Mouse (Mus musculus): ENCODE measurements around the gene Rbm48. TPM values are rescaled to one million over a fixed set of nuclear protein-coding genes. Genes with fewer than 3 reads are reported as not detected.

Rbm48 gene
- total RNA-seq, 2 experiments from 2014 or later, result 11.2 to 14.1 TPM

DNA sequence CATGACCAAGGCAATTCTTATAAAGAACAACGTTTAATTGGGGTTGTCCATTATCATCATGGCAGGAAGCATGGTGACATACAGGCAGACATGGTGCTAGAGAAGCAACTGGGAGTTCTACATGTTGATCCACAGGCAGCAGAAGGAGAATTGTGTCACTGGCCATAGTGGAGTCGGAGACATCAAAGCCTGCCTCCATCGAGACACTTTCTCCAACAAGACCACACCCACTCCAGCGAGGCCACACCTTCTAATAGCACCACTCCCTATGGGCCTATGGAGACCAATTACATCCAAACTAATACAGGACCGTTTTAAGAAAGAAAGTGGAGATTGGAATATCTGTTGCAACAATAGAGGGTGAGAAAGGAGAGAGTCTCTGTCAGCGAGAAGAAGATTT is 54.5 kb downstream of the Rbm48 start:
- no peak for DNase-seq (ENCODE audit: low spot score in 2 of 2)
- Histone ChIP-seq H3K27ac (no peak overlapping the region), H3K4me3 (no peak overlapping the region)
- no peak for TF ChIP-seq CTCF (conservative IDR thresholded peaks at IDR 0.05)

DNA sequence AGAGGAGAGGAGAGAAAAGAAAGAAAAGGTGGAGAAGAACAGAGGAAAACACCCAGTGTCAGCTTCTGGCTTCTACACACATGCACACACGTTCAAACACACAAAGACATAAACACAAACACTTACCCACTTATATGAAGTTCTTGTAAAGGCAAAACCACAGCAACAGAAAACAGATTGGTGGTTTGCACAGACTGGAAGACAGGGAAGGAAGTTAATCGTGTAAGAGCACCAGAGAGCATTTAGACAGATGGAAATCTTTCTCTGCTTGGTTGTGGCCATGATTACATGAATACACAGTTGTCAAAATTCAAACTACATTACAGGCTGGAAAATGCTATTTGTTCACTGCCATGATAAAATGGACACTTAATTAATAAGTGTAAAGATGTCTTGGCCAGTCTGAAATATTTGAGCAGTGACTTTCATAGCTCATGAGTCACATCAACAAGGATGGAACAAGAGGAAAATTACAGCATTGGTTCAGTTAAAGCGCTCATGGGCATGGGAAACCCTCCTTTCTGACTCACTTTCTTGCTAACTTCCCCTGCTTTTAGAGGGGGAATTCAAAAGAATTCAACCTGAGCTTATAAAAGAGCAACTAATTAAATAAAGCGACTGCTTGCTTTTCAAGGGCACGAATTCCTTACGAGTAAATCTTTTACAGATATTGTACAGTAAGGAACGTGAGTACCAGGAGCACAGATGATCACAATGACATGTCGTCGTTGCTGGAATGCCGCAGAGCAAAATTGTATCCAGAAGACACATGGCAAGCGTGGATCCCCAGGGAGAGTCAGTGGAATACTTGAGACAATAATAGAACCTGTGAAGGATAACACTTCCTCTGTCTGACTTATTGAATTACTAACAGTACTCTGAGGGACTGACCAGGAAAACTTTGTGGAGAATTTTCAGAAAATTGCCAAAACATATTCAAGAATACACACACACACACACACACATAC is 57.6 kb downstream of the Rbm48 start:
- H3K4me3 ChIP-seq, result no peak overlapping the region
- no peak overlapping the region for H3K27ac ChIP-seq
- DNase-seq (ENCODE audit: low spot score in 2 of 2), result no peak
- TF ChIP-seq CTCF (conservative IDR thresholded peaks at IDR 0.05), result no peak

DNA sequence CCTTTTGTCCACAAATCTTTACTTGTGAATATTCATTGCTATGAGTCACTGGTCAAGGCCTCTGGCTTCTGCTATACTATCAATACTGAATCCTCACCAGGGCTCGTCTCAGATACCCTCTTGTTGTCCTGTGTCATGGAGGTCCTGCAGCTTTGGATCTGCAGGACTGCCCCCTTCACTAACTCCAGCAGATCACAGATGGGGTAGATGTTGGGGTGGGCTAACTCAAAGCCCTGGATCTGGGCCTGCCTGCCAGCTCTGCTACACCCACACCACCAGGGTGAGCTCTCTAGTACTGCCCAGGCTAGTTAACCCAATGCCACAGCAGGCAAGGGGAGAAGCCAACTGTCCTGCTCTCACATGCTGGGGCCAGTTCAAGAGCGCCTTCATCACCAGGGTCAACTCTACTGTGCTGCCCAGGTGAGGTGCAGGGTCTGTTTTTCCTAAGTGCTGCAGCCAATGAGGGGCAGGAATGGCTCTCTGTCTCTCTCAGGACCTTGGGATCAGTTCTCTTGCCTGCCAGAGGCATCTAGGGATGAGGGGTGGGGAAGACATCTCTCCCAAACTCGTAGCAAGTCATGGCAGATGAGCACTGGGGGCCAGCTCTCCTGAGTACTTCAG is 59.7 kb downstream of the Rbm48 start:
- H3K27ac ChIP-seq, result no peak overlapping the region
- no peak for TF ChIP-seq CTCF (conservative IDR thresholded peaks at IDR 0.05)
- DNase-seq (ENCODE audit: low spot score in 2 of 2), result no peak
- H3K4me3 ChIP-seq, result no peak overlapping the region

Other genes with a start within 250 kb of the Rbm48 start
- 10 to 100 TPM; 44.0 to 47.3 TPM for gene Fam133b, start 52.8 kb downstream of the Rbm48 start, total RNA-seq (2021)
- gene 1700109H08Rik, start 25.0 kb downstream of the Rbm48 start, total RNA-seq (2021), result 1 to 10 TPM; 5.6 to 8.0 TPM
- gene Pex1, start 519 bp downstream of the Rbm48 start, total RNA-seq (2021), result 10 to 100 TPM; 28.4 to 30.7 TPM
- not detected for gene Tmbim7, start 54.6 kb upstream of the Rbm48 start, total RNA-seq (2021)
- 100 to 1,000 TPM; 102 to 108 TPM for gene Gatad1, start 60.6 kb upstream of the Rbm48 start, total RNA-seq (2021)
- 100 to 1,000 TPM; 110 to 119 TPM for gene Ankib1, start 206.3 kb upstream of the Rbm48 start, total RNA-seq (2021)
- gene Krit1, start 206.6 kb upstream of the Rbm48 start, total RNA-seq (2021), result 10 to 100 TPM; 52.9 to 60.7 TPM
- under 1 TPM in 1 of 2 experiments, not detected in 1; 0.31 TPM for gene Lrrd1, start 248.6 kb upstream of the Rbm48 start, total RNA-seq (2021)